Mouse (Mus musculus) embryo, embryonic 11 days (tissue): ENCODE results near the gene Rab1a.
"Not testable (repeated sequence)": the region's sequence is repeated elsewhere in the genome, so short reads cannot be mapped to it uniquely, and the experiment has no call there.

Experiments used
- DNase-seq: peaks from one replicate; pipeline ENCODE4 v3.0.0-alpha.2; 2015

Gene Rab1a

DNA sequence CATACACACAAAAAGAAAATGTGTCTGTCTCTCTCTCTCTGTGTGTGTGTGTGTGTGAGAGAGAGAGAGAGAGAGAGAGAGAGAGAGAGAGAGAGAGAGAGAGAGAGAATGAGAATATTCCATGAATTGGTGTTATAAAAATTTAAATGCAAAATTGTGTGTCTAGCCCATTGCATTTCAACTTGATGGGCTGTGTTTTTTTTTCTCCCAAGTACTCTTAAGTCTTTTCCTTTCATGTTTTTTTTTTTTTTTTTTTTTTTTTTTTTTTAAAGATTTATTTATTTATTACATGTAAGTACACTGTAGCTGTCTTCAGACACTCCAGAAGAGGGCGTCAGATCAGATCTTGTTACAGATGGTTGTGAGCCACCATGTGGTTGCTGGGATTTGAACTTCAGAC, 20.4 kb downstream of the Rab1a start:
- not testable (repeated sequence) for DNase-seq

DNA sequence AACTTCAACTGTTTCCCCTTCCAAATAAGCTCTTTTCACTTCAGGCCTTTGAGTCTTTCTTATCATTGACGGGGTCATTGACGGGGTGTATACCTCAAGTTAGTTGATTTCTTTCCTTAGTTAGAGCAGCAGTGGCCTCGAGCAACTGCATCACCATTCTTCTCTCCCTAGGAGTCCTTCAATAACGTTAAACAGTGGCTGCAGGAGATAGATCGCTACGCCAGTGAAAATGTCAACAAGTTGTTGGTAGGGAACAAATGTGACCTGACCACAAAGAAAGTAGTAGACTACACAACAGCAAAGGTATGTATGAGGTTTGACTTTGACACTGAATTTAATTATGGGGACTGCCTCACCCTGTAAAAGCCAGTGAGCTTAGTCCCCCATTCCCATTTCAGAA, 23.0 kb downstream of the Rab1a start:
- no peak for DNase-seq

DNA sequence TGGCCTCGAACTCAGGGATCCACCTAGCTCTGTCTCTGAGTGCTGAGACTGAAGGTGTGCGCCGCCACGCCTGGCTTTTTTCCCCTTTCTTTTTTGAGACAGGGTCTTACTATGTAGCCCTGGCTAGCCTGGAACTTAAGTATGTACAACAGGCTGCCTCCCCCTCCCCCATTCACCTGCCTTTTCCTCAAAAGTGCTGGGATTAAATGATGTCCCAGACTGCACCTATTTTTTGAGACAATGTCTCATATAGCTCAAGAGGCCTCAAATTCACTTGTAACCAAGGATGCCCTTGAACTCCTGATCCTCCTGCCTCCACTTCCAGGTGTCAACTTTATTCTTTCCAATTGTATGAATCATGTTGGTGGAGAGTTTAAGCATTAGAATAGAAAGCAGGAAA, 24.7 kb downstream of the Rab1a start:
- DNase-seq, result no peak

DNA sequence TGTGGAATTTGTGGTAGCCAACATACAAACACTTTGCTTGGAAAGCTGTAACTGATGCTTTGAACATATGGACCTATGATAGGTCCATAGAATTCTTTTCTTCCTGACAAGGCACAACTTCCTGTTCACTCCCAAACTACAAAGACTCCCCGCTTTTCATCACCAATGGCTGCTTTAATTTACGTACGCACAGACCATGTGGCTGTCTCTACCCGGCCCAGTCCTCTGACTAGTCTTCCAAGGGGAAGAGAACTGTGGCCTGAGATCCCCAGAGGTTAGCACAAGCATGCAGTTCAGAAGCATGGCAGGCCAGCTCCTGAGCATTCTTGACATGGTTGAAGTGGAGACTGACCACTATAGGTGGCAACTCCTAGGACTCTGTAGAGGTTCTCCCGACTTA, 27.4 kb downstream of the Rab1a start:
- no peak for DNase-seq

DNA sequence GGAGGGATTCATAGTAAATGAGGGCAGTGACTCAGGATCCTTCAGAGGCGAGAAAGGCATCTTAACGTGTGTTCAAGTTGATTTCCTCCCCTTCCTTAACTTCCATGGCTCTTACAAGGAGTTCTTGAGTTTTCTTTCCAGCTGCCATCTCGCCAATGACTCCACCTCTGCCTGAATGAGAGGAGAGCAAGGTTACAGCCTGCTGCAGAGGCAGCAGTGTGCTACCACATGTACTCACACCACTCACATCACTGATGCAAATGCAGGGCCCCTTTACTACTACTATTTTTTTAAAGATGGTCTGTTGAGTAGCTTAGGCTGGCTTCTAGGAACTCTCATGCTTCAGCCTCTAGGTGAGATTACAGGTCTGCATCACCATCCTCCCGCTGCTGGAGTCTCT, 28.1 kb downstream of the Rab1a start:
- no peak for DNase-seq

DNA sequence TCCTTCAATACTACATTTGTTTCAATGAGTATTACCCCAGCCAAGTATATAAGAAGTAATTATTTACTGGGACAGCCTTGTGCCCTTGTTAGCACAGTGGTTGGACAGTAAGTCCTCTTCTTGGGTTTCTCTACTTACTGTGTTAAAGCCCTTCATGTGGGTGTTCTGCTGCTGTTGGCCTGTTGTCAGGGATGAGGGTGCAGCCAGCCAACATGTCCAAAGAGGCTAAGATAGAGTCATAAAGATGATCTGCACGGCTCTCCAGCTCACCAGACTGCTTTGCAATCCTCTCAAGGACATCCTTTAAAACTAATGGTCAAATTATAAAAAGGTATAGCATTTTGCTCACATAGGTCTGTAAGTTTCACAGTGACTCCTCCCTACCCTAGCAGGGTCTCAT, 29.1 kb downstream of the Rab1a start:
- no peak for DNase-seq

DNA sequence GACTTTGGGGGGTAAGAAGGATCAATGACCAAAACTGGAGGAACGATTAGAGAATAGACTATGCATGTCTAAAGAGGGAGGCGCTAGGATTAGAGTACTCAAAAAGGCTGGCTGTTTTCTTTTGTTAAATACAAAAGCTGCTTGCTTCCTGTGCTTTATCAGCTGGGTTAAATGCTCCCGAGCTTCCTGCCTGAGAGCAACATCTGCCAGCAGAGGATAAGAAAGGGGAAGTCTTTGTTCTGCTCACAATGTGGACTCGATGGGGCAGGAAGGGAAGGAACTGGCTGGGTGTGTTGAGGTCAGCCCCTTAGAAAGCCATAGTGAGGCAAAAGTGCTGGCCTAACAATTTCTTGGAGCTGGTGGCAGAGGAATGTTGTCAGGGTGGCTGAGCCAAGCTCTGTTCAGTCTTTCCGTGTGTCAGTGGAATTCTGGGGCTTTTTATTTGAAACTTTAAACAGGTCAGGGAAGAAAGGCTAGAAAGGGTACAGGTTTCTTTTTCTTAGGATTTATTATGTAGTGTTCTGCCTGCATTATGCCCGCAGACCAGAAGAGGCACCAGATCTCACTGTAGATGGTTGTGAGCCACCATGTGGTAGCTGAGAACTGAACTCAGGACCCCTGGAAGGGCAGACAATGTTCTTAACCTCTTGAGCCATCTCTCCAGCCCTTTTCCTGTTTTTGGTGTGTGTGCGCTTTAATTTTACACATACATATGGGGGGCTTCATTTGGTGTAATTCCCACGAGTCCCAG, 30.1 kb downstream of the Rab1a start:
- DNase-seq, result peak; percentile 55

DNA sequence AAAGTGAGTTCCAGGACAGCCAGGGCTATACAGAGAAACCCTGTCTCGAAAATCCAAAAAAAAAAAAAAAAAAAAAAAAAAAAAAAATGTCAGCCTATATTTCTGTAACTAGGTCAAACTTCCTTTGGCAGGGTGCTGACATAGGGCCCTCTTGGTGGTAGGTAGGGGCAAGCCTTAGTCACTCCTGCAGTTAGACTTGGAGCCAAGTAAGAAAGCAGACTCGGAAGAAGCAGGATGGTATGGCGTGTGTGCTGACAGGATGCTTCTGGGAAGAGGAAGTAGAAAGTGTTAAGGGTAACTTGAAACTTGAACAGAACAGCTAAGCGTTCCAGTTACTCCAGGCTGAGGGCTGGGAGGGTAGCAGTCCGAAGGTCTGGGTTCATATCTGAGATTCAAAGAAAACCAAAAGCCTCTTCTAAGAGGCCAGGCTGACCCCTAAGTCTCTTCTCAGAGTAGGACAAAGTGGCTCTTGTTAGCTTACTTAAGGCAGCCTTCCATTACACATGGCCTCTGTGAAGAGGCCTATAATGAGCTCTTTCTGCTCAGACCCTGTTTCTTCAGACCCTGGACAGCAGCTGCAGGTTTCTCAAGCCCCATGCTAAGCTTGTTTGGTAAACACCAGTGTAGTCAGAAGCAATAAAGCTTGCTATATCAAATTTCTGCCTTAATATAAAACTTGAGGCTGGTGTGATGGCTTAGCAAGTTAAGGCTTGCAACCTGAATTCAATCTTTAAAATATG, 31.0 kb downstream of the Rab1a start:
- no peak for DNase-seq

DNA sequence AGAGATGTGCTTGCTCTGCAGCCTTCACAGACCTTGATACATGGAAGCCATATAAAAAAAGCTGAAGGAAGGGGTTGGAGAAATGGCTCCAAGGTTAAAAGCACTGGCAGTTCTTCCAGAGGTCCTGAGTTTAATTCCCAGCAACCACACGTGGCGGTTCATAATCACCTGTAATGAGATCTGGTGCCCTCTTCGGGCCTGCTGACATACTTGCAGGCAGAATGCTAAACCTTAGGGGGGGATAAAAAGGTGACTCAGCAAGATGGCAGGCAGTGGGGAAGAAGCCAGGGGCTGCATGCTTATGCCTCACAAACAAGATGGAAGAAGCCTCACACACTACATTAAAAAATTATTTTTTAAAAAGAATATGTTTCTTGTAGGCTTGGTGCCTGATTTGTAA, 33.0 kb downstream of the Rab1a start:
- no peak for DNase-seq

DNA sequence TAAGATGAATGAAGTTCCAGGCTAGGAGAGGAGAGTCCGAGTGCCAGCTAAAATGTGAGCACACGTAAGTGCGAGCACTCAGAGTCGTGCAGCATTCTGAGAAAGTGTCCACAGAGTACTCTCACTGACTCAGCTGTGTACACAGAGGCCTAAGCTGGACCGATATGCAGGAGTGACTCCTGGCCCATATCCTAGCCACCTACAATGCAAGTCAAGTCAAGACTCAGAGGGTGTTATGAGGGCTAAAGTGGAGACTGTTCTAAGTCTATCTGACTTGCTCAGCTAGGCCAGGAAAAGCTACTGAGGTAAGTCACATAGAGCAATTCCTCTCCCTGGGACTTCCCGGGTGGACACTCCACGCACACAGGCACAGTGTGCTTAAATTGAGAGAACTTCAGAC, 35.8 kb downstream of the Rab1a start:
- no peak for DNase-seq

DNA sequence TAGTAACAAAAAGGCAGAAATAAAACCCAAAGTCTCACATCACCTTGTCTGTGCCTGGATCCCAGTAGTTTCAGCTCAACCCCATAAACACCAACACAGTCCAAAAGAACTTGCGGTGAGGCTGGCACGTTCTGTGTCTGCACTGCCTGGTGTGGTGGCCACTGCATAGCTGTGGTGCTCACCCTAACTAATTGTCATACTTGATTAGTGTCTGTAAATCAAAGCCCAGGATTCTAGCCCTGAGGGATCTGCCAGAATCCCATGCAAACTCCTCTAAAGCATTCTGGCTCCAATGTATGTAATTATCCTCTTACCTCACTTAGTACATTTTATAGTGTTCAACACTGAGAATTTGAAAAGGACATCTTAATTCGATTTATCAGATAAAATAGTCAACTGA, 36.7 kb downstream of the Rab1a start:
- DNase-seq, result no peak

DNA sequence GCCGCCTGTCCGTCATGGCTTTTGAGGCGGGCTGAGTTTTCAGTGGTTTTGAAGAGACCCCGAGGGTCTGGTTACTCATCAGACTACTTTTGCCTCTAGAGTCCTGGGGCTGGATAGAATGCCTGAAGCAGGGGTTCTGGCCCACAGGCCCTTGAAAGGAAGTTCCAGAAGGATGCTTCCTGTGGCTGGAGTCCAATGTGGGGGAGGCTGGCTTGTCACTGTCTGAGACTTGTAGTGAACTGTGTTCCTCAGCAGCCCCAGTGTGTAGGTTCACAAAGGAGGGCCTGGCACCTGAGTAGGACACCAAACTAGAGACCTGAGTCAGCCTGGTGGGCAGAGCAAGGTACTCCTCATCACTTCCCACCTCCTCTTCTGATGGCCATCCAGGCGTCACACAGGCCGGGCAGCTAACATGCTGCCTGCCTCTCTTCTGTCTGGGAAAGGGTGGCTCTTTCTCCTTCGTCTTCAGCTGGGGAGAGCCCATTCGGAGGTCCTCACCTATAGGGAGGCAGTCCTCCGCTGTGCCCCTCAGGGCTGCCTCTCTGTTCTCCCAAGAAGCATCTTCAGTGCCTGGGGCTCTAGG, 38.1 kb downstream of the Rab1a start:
- no peak for DNase-seq

DNA sequence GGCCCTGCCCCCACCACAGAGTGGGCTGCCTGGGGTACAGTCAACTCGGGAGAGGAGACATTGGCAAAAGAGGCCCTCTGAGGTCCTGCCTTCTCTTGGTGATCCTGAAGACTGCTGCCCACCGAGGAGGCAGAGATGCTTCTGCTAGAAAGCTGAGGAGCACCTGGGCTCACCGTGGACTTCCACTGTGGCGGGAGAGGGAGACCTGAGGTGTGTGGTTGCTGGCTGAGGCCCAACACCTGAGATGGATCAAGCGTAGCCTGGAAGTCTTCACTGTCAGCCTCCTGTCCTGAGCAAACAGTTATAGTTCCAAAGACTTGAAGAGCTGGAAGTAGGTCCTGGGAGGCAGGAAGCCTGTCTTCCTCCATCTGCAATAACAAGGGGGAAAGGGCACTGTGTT, 39.1 kb downstream of the Rab1a start:
- DNase-seq, result no peak

DNA sequence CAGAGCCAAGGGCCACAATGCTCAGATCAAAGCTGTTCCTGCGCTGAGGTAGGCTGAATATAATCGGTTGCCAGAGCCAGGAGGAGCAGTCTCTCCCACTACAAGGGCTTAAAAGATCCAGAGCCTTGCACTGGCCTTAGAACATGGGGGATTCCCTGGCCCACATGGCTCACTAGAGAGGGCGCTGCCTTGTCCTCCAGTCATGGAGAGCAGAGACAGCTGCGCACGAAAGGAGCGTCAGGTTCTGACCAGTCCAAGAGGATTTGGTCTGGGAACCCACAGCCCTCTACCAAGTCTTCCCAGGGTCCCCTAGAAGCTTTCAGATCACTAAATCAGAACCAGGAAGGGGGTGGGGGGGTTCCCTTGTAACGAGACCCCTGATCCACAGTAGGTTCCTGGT, 40.1 kb downstream of the Rab1a start:
- DNase-seq, result no peak

DNA sequence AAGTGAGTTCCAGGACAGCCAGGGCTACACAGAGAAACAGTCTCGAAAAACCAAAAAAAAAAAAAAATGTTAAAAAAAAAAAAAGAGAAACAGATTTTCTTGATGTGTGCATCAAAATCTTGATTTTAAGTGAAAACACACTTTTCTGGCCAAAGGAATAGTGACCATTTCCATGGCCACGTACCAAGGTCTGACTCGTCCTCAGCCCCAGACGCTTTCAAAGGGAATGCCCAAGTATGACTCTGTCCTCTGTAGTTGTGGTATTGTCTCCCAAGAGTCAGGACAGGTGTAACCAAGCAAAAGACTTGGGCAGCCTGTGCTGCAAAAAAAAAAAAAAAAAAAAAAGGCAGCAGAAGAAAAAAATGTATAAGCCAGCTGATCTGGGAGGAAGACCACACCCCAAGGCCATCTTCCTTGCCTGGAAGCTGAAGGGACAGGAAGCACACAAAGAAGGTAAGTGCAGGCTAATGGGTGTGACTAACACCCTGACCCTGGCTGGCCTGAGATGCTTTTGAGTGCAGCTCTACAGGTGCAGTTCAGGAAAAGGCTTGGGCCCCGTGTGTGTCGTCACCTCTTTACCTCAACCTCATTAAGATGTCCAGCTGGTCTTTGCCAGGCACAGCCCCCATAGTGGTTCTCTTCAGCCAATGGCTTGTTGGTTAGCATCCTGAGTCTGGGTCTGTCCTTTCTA, 41.3 kb downstream of the Rab1a start:
- DNase-seq, result no peak

DNA sequence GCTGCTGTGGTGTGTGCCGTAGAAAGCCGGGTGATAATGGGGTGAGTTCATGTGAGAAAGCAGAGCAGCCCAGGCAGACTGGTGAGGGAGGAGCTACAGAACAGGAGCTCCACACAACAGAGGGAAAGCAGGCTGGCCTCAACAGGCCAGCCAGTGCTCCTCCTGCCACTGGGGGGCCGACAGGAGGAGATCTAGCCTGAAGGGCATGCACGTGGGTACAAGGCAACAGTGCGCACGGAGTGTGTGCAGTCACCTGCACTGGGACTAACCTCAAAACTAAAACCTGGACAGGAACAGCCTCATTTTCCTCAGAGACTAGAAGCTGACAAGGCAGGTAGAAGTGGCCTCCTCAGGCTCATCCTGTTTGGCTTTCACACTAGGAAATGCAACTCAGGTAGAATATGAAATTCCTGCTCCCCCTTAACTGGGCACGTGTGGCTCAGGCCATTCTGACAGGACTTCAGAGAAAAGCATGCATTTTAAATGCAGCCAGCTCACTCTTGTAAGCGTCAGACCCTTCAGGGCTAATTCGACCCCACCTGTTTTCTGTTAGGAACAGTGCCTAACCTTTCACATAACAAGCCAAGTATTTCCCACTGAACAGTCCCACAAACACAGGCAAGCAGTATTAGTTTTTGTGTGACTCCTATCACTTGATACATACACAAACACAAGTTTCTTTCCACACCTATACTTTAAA, 42.1 kb downstream of the Rab1a start:
- peak; percentile 32 for DNase-seq

DNA sequence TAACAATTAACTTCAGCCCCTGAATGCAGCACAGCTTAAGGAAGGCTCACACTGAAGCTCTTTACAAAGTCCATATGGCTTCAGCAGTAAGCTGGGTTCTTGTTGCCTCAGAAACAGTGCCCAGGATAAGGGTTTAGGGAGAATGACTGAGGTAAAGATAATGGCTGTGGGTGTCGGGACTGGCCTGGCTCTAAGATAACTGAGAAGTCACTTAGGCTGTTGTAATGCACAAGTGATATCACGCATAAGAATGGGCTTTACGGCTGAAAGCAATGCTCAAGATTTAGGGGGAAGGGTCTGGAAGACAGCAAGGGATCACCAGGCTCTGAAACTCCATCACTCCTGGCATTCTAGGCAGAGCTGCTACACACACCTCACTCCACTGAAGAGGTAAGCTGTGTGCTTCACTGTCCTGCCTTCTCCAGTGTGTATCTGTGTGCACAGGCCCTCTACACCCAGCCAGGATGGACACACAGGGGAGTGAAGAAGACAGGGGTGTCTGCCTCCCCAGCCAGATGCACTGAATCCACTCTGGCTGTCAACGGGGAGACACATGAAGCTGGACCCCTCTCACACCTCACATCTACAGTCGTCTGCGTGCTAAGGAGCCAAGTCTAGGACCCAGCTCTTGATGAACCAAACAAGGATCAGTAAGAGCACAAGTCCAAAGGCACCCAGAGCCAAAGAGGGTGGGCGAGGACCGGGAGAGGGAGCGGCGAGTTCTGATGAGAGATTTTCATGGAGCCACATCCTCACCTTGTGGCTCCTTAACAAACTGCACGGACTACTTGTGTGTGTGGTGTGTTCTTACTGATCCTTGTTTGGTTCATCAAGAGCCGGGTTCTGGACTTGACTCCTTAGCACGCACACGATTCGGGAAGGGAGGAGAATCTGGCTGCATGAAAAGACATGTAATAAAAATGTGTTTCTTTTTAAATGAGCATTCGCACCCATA, 43.4 kb downstream of the Rab1a start:
- no peak for DNase-seq

DNA sequence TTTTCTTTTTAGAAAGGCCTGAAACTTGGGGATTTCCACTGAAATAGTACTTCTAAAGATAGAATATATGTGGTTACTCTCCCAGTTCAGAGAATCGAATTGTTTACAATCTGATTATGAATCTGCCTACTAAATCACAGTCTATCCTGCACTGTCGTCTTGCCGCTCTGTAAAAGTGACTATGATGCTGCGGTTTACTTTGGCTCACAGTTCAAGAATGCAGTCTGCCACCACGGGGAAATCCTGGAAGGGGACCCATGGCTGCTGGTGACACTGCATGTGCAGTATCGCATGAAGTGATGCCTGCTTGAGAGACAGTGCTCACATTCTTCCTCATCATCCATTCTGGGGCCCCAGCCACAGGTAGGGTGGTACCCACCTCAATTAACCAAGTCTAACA, 44.1 kb downstream of the Rab1a start:
- DNase-seq, result no peak

DNA sequence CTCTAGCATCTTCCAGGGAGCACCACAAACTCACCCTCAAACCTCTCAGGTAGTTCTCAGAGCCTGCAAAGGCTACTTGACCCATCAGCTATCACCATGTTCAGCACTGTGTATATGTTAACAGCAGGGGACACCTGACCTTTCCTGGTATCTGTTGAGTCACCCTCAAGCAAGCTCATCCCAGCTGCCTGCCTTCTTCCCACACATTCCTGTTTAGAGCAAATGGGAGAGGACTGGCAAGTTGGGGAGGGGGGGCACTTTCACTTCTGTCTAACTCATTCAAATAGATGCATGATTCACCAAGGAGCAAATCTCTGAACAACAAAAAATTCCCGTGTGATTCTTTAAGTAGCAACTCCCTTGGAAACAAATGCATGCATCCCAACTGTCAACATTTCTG, 45.4 kb downstream of the Rab1a start:
- DNase-seq, result no peak

DNA sequence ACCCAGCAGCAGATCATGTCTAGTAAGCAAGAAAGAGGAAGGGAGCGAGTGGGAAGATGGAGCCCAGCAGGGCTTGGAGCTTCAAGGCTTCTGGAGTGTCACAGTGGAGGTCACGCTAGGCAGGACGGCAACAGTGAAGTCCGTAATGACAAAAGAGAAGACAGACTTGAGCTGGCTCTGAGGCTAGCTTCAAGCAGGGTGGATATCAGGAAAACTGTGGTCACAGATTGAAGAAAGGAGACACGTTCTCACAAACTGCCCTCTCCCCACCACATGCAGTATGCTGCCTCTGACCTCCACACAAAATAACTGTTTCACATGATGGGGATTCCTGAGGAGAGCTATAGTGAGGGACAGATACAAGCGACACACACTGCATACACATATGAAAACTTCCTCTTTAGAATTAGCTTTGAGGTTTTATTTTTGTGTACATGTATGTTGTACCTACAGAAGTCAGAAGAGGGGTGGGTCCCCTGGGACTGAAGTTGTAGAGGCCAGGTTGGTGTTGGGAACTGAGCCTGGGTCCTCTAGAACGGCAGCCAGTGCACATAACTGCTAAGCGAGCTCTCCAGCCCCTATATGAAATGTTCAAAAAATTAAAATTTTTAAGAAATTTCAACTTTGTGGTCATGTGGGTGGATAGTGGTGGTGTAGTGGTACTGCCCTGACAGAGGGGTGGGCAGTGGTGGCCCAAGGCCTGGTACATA, 46.1 kb downstream of the Rab1a start:
- no peak for DNase-seq

DNA sequence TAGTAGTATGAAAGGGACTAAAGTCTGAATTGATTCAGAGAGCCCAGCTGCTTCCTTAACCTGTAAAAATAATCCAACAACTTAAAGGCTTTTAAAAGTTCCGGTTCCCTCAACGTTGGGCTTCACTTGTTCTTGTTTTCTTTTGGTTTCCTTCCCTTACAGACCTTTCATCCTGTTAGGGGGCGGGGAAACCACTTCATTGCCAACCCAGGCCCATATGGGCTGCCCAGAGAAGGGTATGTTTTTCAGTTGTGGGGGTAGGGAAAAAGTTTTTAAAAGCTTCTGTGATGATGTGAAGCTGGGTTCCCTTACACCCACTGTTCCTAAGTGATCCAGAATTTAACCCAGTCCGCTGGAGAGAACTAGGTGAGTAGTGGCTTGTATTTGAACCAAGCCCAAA, 47.0 kb downstream of the Rab1a start:
- DNase-seq, result peak; percentile 25
